Mouse (Mus musculus): ENCODE data around the gene Pepd. TPM values are rescaled to one million over a fixed set of nuclear protein-coding genes. Genes with fewer than 3 reads are reported as not detected.

The Pepd gene
- polyA plus RNA-seq, 1 experiment from 2014 or later: 63.7 TPM

GRCm38 (mm10) chr7:34957138-34957537 is 45.0 kb downstream of the Pepd start:
- H3K9me3 ChIP-seq (ENCODE audit: control insufficient read depth, low read depth, low read length): no peaks in the 10 kb centered on the region
- H3K9ac ChIP-seq (replicated peaks; ENCODE audit: low read depth, low read length): no peak overlapping the region
- no peaks in the 10 kb centered on the region for H3K4me1 ChIP-seq (ENCODE audit: control insufficient read depth, insufficient read depth, low read length)
- H3K27me3 ChIP-seq (ENCODE audit: control insufficient read depth, insufficient read depth, low read length): no peaks in the 10 kb centered on the region
- no peak overlapping the region for H3K27ac ChIP-seq (ENCODE audit: low read length)
- no peak overlapping the region for H3K4me3 ChIP-seq (ENCODE audit: low read depth, low read length)
- 94% methylated on average over 8 of the region's 8 CpGs for WGBS
- no peak overlapping the region for H3K4me2 ChIP-seq (replicated peaks; ENCODE audit: low read depth, low read length)
- no peaks in the 10 kb centered on the region; the same call in 1 of the 2 replicates for H3K36me3 ChIP-seq (ENCODE audit: control insufficient read depth, insufficient read depth, low read length)
- ATAC-seq (ENCODE audit: insufficient number of reproducible peaks, insufficient read depth, low FRiP score, low read depth): no peak

GRCm38 (mm10) chr7:34963889-34964645 is 51.9 kb downstream of the Pepd start:
- Histone ChIP-seq H3K27me3 (ENCODE audit: control insufficient read depth, insufficient read depth, low read length) (no peaks in the 10 kb centered on the region), H3K9ac (replicated peaks; ENCODE audit: low read depth, low read length) (no peak overlapping the region), H3K36me3 (ENCODE audit: control insufficient read depth, insufficient read depth, low read length) (no peaks in the 10 kb centered on the region), H3K4me1 (ENCODE audit: control insufficient read depth, insufficient read depth, low read length) (no peaks in the 10 kb centered on the region), H3K9me3 (ENCODE audit: control insufficient read depth, low read depth, low read length) (no peaks in the 10 kb centered on the region), H3K4me3 (ENCODE audit: low read depth, low read length) (no peak overlapping the region), H3K27ac (ENCODE audit: low read length) (no peak overlapping the region), H3K4me2 (replicated peaks; ENCODE audit: low read depth, low read length) (no peak overlapping the region)
- no peak for ATAC-seq (ENCODE audit: insufficient number of reproducible peaks, insufficient read depth, low FRiP score, low read depth)
- WGBS: 77% methylated on average over 11 of the region's 11 CpGs

GRCm38 (mm10) chr7:34967362-34967761 is 55.2 kb downstream of the Pepd start:
- no peak overlapping the region for H3K27ac ChIP-seq (ENCODE audit: low read length)
- H3K9ac ChIP-seq (replicated peaks; ENCODE audit: low read depth, low read length): no peak overlapping the region
- no peaks in the 10 kb centered on the region for H3K36me3 ChIP-seq (ENCODE audit: control insufficient read depth, insufficient read depth, low read length)
- H3K4me2 ChIP-seq (replicated peaks; ENCODE audit: low read depth, low read length): no peak overlapping the region
- no peak overlapping the region for H3K4me3 ChIP-seq (ENCODE audit: low read depth, low read length)
- no peaks in the 10 kb centered on the region for H3K27me3 ChIP-seq (ENCODE audit: control insufficient read depth, insufficient read depth, low read length)
- ATAC-seq (ENCODE audit: insufficient number of reproducible peaks, insufficient read depth, low FRiP score, low read depth): no peak
- 52% methylated on average over 3 of the region's 3 CpGs for WGBS
- no peaks in the 10 kb centered on the region for H3K9me3 ChIP-seq (ENCODE audit: control insufficient read depth, low read depth, low read length)
- H3K4me1 ChIP-seq (ENCODE audit: control insufficient read depth, insufficient read depth, low read length): no peaks in the 10 kb centered on the region

- Histone ChIP-seq H3K4me2 (replicated peaks; ENCODE audit: low read depth, low read length) (no peak overlapping the region), H3K36me3 (ENCODE audit: control insufficient read depth, insufficient read depth, low read length) (no peaks in the 10 kb centered on the region), H3K9ac (replicated peaks; ENCODE audit: low read depth, low read length) (no peak overlapping the region), H3K27me3 (ENCODE audit: control insufficient read depth, insufficient read depth, low read length) (no peaks in the 10 kb centered on the region), H3K9me3 (ENCODE audit: control insufficient read depth, low read depth, low read length) (no peaks in the 10 kb centered on the region), H3K27ac (ENCODE audit: low read length) (no peak overlapping the region), H3K4me1 (ENCODE audit: control insufficient read depth, insufficient read depth, low read length) (no peaks in the 10 kb centered on the region), H3K4me3 (ENCODE audit: low read depth, low read length) (no peak overlapping the region)
- ATAC-seq (ENCODE audit: insufficient number of reproducible peaks, insufficient read depth, low FRiP score, low read depth): peak; percentile 67; the same call in 1 of the 2 replicates
- WGBS: 87% methylated on average over 3 of the region's 3 CpGs
These were observed 56.7 kb downstream of the Pepd start for GRCm38 (mm10) chr7:34968749-34969433.

GRCm38 (mm10) chr7:34971826-34972225 is 59.6 kb downstream of the Pepd start:
- Histone ChIP-seq H3K27me3 (ENCODE audit: control insufficient read depth, insufficient read depth, low read length) (no peaks in the 10 kb centered on the region), H3K9me3 (ENCODE audit: control insufficient read depth, low read depth, low read length) (no peaks in the 10 kb centered on the region), H3K36me3 (ENCODE audit: control insufficient read depth, insufficient read depth, low read length) (no peaks in the 10 kb centered on the region), H3K27ac (ENCODE audit: low read length) (no peak overlapping the region), H3K9ac (replicated peaks; ENCODE audit: low read depth, low read length) (no peak overlapping the region), H3K4me2 (replicated peaks; ENCODE audit: low read depth, low read length) (no peak overlapping the region), H3K4me3 (ENCODE audit: low read depth, low read length) (no peak overlapping the region), H3K4me1 (ENCODE audit: control insufficient read depth, insufficient read depth, low read length) (no peaks in the 10 kb centered on the region)
- 79% methylated on average over 10 of the region's 10 CpGs for WGBS
- ATAC-seq (ENCODE audit: insufficient number of reproducible peaks, insufficient read depth, low FRiP score, low read depth): no peak

GRCm38 (mm10) chr7:34972990-34973440 is 60.8 kb downstream of the Pepd start:
- no peak overlapping the region for H3K27ac ChIP-seq (ENCODE audit: low read length)
- no peaks in the 10 kb centered on the region for H3K4me1 ChIP-seq (ENCODE audit: control insufficient read depth, insufficient read depth, low read length)
- H3K4me2 ChIP-seq (replicated peaks; ENCODE audit: low read depth, low read length): no peak overlapping the region
- no peak overlapping the region for H3K4me3 ChIP-seq (ENCODE audit: low read depth, low read length)
- H3K27me3 ChIP-seq (ENCODE audit: control insufficient read depth, insufficient read depth, low read length): no peaks in the 10 kb centered on the region
- no peaks in the 10 kb centered on the region for H3K36me3 ChIP-seq (ENCODE audit: control insufficient read depth, insufficient read depth, low read length)
- WGBS: 64% methylated on average over 4 of the region's 4 CpGs
- H3K9me3 ChIP-seq (ENCODE audit: control insufficient read depth, low read depth, low read length): no peaks in the 10 kb centered on the region
- ATAC-seq (ENCODE audit: insufficient number of reproducible peaks, insufficient read depth, low FRiP score, low read depth): 0 out of 2 replicates have a peak, but pooled peaks have one; percentile 56
- H3K9ac ChIP-seq (replicated peaks; ENCODE audit: low read depth, low read length): no peak overlapping the region

GRCm38 (mm10) chr7:34973877-34974276 is 61.7 kb downstream of the Pepd start:
- Histone ChIP-seq H3K36me3 (ENCODE audit: control insufficient read depth, insufficient read depth, low read length) (no peaks in the 10 kb centered on the region), H3K4me1 (ENCODE audit: control insufficient read depth, insufficient read depth, low read length) (no peaks in the 10 kb centered on the region), H3K4me2 (replicated peaks; ENCODE audit: low read depth, low read length) (no peak overlapping the region), H3K9me3 (ENCODE audit: control insufficient read depth, low read depth, low read length) (no peaks in the 10 kb centered on the region), H3K27ac (ENCODE audit: low read length) (no peak overlapping the region), H3K4me3 (ENCODE audit: low read depth, low read length) (no peak overlapping the region), H3K27me3 (ENCODE audit: control insufficient read depth, insufficient read depth, low read length) (no peaks in the 10 kb centered on the region), H3K9ac (replicated peaks; ENCODE audit: low read depth, low read length) (no peak overlapping the region)
- WGBS: 57% methylated on average over 3 of the region's 3 CpGs
- ATAC-seq (ENCODE audit: insufficient number of reproducible peaks, insufficient read depth, low FRiP score, low read depth): no peak

GRCm38 (mm10) chr7:34975913-34976312 is 63.7 kb downstream of the Pepd start:
- Histone ChIP-seq H3K36me3 (ENCODE audit: control insufficient read depth, insufficient read depth, low read length) (no peaks in the 10 kb centered on the region), H3K4me2 (replicated peaks; ENCODE audit: low read depth, low read length) (no peak overlapping the region), H3K27me3 (ENCODE audit: control insufficient read depth, insufficient read depth, low read length) (no peaks in the 10 kb centered on the region), H3K27ac (ENCODE audit: low read length) (no peak overlapping the region), H3K4me1 (ENCODE audit: control insufficient read depth, insufficient read depth, low read length) (no peaks in the 10 kb centered on the region), H3K4me3 (ENCODE audit: low read depth, low read length) (no peak overlapping the region), H3K9ac (replicated peaks; ENCODE audit: low read depth, low read length) (no peak overlapping the region), H3K9me3 (ENCODE audit: control insufficient read depth, low read depth, low read length) (no peaks in the 10 kb centered on the region)
- WGBS: 89% methylated on average over 12 of the region's 12 CpGs
- ATAC-seq (ENCODE audit: insufficient number of reproducible peaks, insufficient read depth, low FRiP score, low read depth): no peak

Measured in stomach, embryonic 14.5 days (tissue).